Mouse (Mus musculus): ENCODE measurements around the gene Zc3hc1. TPM values are rescaled to one million over a fixed set of nuclear protein-coding genes. Genes with fewer than 3 reads are reported as not detected.
"Not testable (repeated sequence)": the region's sequence is repeated elsewhere in the genome, so short reads cannot be mapped to it uniquely, and the experiment has no call there.

Gene Zc3hc1
- polyA plus RNA-seq, 2 experiments: 13.7 to 23.4 TPM

- Histone ChIP-seq H3K4me1 (replicated peaks; ENCODE audit: control insufficient read depth in 2 of 2, insufficient read depth in 2 of 2, low read length in 1 of 2) (peaks cover 0 to 9% of the 10 kb centered on the region in 2 experiments; a peak in 3 of 4 replicates), H3K4me3 (ENCODE audit: insufficient read depth in 1 of 2, low read depth in 2 of 2, low read length in 2 of 2) (peak overlapping the region; percentile 87 to 96; a peak in 3 of 4 replicates), H3K9ac (replicated peaks) (peak overlapping the region; percentile 67), H3K36me3 (replicated peaks; ENCODE audit: control insufficient read depth, insufficient read depth, low read depth) (no peaks in the 10 kb centered on the region), H3K27me3 (ENCODE audit: control insufficient read depth, insufficient read depth, low read length) (no peaks in the 10 kb centered on the region), H3K27ac (peak overlapping the region; percentile 0; the same call in 1 of the 2 replicates), H3K4me2 (ENCODE audit: low read depth) (peak overlapping the region; percentile 89), H3K9me3 (ENCODE audit: control insufficient read depth, low read length) (no peaks in the 10 kb centered on the region)
- peak in 1 of 3 experiments; percentile 9 for DNase-seq (ENCODE audit: low read depth in 3 of 3, low spot score in 3 of 3)
- no peak for ATAC-seq (ENCODE audit: insufficient read depth)
- TF ChIP-seq CTCF (IDR thresholded peaks at IDR 0.05; ENCODE audit: low read depth) (no peak), EP300 (IDR thresholded peaks at IDR 0.05; ENCODE audit: low read depth) (no peak)
- 7% methylated on average over 7 of the region's 7 CpGs for WGBS (ENCODE audit: insufficient replicate concordance)
Measured at GRCm38 (mm10) chr6:30400716-30401115, 9.9 kb upstream of the Zc3hc1 start.

- H3K27me3 ChIP-seq (ENCODE audit: control insufficient read depth, insufficient read depth, low read length): no peaks in the 10 kb centered on the region
- ATAC-seq (ENCODE audit: insufficient read depth) (no peak), DNase-seq (ENCODE audit: low read depth in 3 of 3, low spot score in 3 of 3) (no peak)
- no peaks in the 10 kb centered on the region for H3K36me3 ChIP-seq (replicated peaks; ENCODE audit: control insufficient read depth, insufficient read depth, low read depth)
- no peak overlapping the region for H3K4me3 ChIP-seq (ENCODE audit: insufficient read depth in 1 of 2, low read depth in 2 of 2, low read length in 2 of 2)
- H3K27ac ChIP-seq: no peak overlapping the region
- H3K9me3 ChIP-seq (ENCODE audit: control insufficient read depth, low read length): no peaks in the 10 kb centered on the region
- no peak overlapping the region for H3K9ac ChIP-seq (replicated peaks)
- H3K4me1 ChIP-seq (replicated peaks; ENCODE audit: control insufficient read depth in 2 of 2, insufficient read depth in 2 of 2, low read length in 1 of 2): peaks cover 0 to 9% of the 10 kb centered on the region in 2 experiments; a peak in 3 of 4 replicates
- TF ChIP-seq CTCF (IDR thresholded peaks at IDR 0.05; ENCODE audit: low read depth): no peak
- TF ChIP-seq EP300 (IDR thresholded peaks at IDR 0.05; ENCODE audit: low read depth): no peak
- 66% methylated on average over 5 of the region's 5 CpGs for WGBS (ENCODE audit: insufficient replicate concordance)
- no peak overlapping the region for H3K4me2 ChIP-seq (ENCODE audit: low read depth)
Measured at GRCm38 (mm10) chr6:30400146-30400545, 9.3 kb upstream of the Zc3hc1 start.

- no peaks in the 10 kb centered on the region for H3K27me3 ChIP-seq (ENCODE audit: control insufficient read depth, insufficient read depth, low read length)
- no peak overlapping the region for H3K4me3 ChIP-seq (ENCODE audit: insufficient read depth in 1 of 2, low read depth in 2 of 2, low read length in 2 of 2)
- no peak overlapping the region for H3K27ac ChIP-seq
- 73% methylated on average over 7 of the region's 7 CpGs for WGBS (ENCODE audit: insufficient replicate concordance)
- no peak overlapping the region for H3K9ac ChIP-seq (replicated peaks)
- no peak for TF ChIP-seq CTCF (IDR thresholded peaks at IDR 0.05; ENCODE audit: low read depth)
- no peak for TF ChIP-seq EP300 (IDR thresholded peaks at IDR 0.05; ENCODE audit: low read depth)
- no peaks in the 10 kb centered on the region for H3K9me3 ChIP-seq (ENCODE audit: control insufficient read depth, low read length)
- DNase-seq (ENCODE audit: low read depth in 3 of 3, low spot score in 3 of 3) (no peak), ATAC-seq (ENCODE audit: insufficient read depth) (no peak)
- no peaks in the 10 kb centered on the region for H3K36me3 ChIP-seq (replicated peaks; ENCODE audit: control insufficient read depth, insufficient read depth, low read depth)
- H3K4me1 ChIP-seq (replicated peaks; ENCODE audit: control insufficient read depth in 2 of 2, insufficient read depth in 2 of 2, low read length in 1 of 2): peaks cover 5 to 8% of the 10 kb centered on the region in 2 experiments
- H3K4me2 ChIP-seq (ENCODE audit: low read depth): no peak overlapping the region
Measured at GRCm38 (mm10) chr6:30391996-30392395, 1.2 kb upstream of the Zc3hc1 start.

- not testable (repeated sequence) for H3K27ac ChIP-seq; DNase-seq (ENCODE audit: low read depth in 3 of 3, low spot score in 3 of 3); H3K4me1 ChIP-seq (replicated peaks; ENCODE audit: control insufficient read depth in 2 of 2, insufficient read depth in 2 of 2, low read length in 1 of 2); ATAC-seq (ENCODE audit: insufficient read depth); H3K27me3 ChIP-seq (ENCODE audit: control insufficient read depth, insufficient read depth, low read length); H3K9me3 ChIP-seq (ENCODE audit: control insufficient read depth, low read length); H3K36me3 ChIP-seq (replicated peaks; ENCODE audit: control insufficient read depth, insufficient read depth, low read depth)
- H3K4me2 ChIP-seq (ENCODE audit: low read depth): peak overlapping the region; percentile 69
- peak overlapping the region; percentile 79 for H3K9ac ChIP-seq (replicated peaks)
- H3K4me3 ChIP-seq (ENCODE audit: insufficient read depth in 1 of 2, low read depth in 2 of 2, low read length in 2 of 2): peak overlapping the region; percentile 86 to 98
- 14% methylated on average over 4 of the region's 4 CpGs for WGBS (ENCODE audit: insufficient replicate concordance)
Measured at GRCm38 (mm10) chr6:30390271-30390670, 557 bp downstream of the Zc3hc1 start.

- no peak overlapping the region for H3K27ac ChIP-seq
- no peaks in the 10 kb centered on the region for H3K9me3 ChIP-seq (ENCODE audit: control insufficient read depth, low read length)
- whole genome bisulfite sequencing (ENCODE audit: insufficient replicate concordance): 60% methylated on average over 3 of the region's 3 CpGs
- no peaks in the 10 kb centered on the region for H3K27me3 ChIP-seq (ENCODE audit: control insufficient read depth, insufficient read depth, low read length)
- no peak for ATAC-seq (ENCODE audit: insufficient read depth)
- H3K4me2 ChIP-seq (ENCODE audit: low read depth): no peak overlapping the region
- TF ChIP-seq EP300 (IDR thresholded peaks at IDR 0.05; ENCODE audit: low read depth) (no peak), CTCF (IDR thresholded peaks at IDR 0.05; ENCODE audit: low read depth) (no peak)
- DNase-seq (ENCODE audit: low read depth in 3 of 3, low spot score in 3 of 3): no peak
- H3K36me3 ChIP-seq (replicated peaks; ENCODE audit: control insufficient read depth, insufficient read depth, low read depth): peaks cover 21% of the 10 kb centered on the region
- no peak overlapping the region for H3K9ac ChIP-seq (replicated peaks)
- 0 out of 4 replicates have a peak, but pooled peaks cover 0 to 3% of the 10 kb centered on the region in 2 experiments for H3K4me1 ChIP-seq (replicated peaks; ENCODE audit: control insufficient read depth in 2 of 2, insufficient read depth in 2 of 2, low read length in 1 of 2)
- H3K4me3 ChIP-seq (ENCODE audit: insufficient read depth in 1 of 2, low read depth in 2 of 2, low read length in 2 of 2): no peak overlapping the region
Measured at GRCm38 (mm10) chr6:30381116-30381515, 9.7 kb downstream of the Zc3hc1 start.
